In genomic region chr1:91465244-91465643, GRCm38 (mm10) we compare ENCODE assay signal across 9 mouse cellular contexts. TPM values are rescaled to one million over a fixed set of nuclear protein-coding genes. Genes with fewer than 3 reads are reported as not detected.
DNase-seq lines count a peak whose midpoint lies in the region; ATAC-seq and TF ChIP-seq lines count a peak whose summit lies in the region.
"Had no signal": no experiment of that assay in that cellular context is flagged by ENCODE, and none has a peak within 500 bp of the region (broad histone marks: within the 10 kb centered on the region; RNA-seq: fewer than 3 reads in every experiment).

No protein-coding gene starts in this region.

- H3K4me2 ChIP-seq in intestine, embryonic 15.5 days (replicated peaks) = peak overlapping the region; percentile 48
- H3K4me2 ChIP-seq in liver, embryonic 11.5 days = peak overlapping the region; percentile 12; the same call in 1 of the 2 replicates
- H3K4me2 ChIP-seq in midbrain, embryonic 14.5 days (ENCODE audit: low read length) = no peak overlapping the region

- peak overlapping the region; percentile 20; the same call in 1 of the 2 replicates for H3K9ac ChIP-seq in intestine, embryonic 15.5 days
- no peak overlapping the region for H3K9ac ChIP-seq in liver, embryonic 11.5 days (ENCODE audit: low read depth, low read length)
- no peak overlapping the region for H3K9ac ChIP-seq in midbrain, embryonic 14.5 days (replicated peaks; ENCODE audit: low read length)

- DNase-seq in heart, embryonic 10.5 days (ENCODE audit: low spot score) = no peak
- DNase-seq in heart, postnatal 4 days = no peak
- no peak for DNase-seq in liver, embryonic 11.5 days (ENCODE audit: low spot score)
- DNase-seq in gastrocnemius, adult 8-10 months (ENCODE audit: low spot score in 2 of 2) = no peak
- DNase-seq in gastrocnemius, adult 18-20 months (ENCODE audit: low spot score) = no peak
- no peak for DNase-seq in midbrain, embryonic 14.5 days

- no peak overlapping the region for H3K4me3 ChIP-seq in heart, embryonic 10.5 days
- no peak overlapping the region; the same call in 1 of the 2 replicates for H3K4me3 ChIP-seq in intestine, embryonic 15.5 days (replicated peaks)
- H3K4me3 ChIP-seq in liver, embryonic 11.5 days (ENCODE audit: low read depth, low read length) = no peak overlapping the region
- H3K4me3 ChIP-seq in small intestine, adult 2 months (ENCODE audit: low read depth, low read length) = no peak overlapping the region
- H3K4me3 ChIP-seq in midbrain, embryonic 14.5 days (replicated peaks; ENCODE audit: low read depth, low read length) = no peak overlapping the region

- peak overlapping the region; percentile 59; the same call in 1 of the 2 replicates for H3K27ac ChIP-seq in heart, embryonic 10.5 days
- peak overlapping the region; percentile 86 for H3K27ac ChIP-seq in intestine, embryonic 15.5 days
- H3K27ac ChIP-seq in liver, embryonic 11.5 days (ENCODE audit: low read depth, low read length) = peak overlapping the region; percentile 73
- H3K27ac ChIP-seq in small intestine, adult 2 months (ENCODE audit: insufficient read depth, low read depth, low read length) = peak overlapping the region; percentile 99
- H3K27ac ChIP-seq in midbrain, embryonic 14.5 days (replicated peaks; ENCODE audit: low read depth, low read length) = no peak overlapping the region
- H3K27ac ChIP-seq: hindbrain, postnatal 0 days had no signal

- WGBS in heart, embryonic 10.5 days = 16% methylated on average over 1 of the region's 1 CpGs
- 0% methylated on average over 1 of the region's 1 CpGs for WGBS in intestine, embryonic 15.5 days
- WGBS in liver, embryonic 11.5 days = 15% methylated on average over 1 of the region's 1 CpGs
- WGBS in small intestine, adult 2 months = 9% methylated on average over 1 of the region's 1 CpGs
- 29% methylated on average over 1 of the region's 1 CpGs for WGBS in midbrain, embryonic 14.5 days

- peak; percentile 80 for ATAC-seq in intestine, embryonic 15.5 days
- ATAC-seq in liver, embryonic 11.5 days (replicated peaks; ENCODE audit: low FRiP score) = peak; percentile 45; the same call in 1 of the 2 replicates
- no peak for ATAC-seq in midbrain, embryonic 14.5 days (ENCODE audit: low FRiP score, low TSS enrichment)
- ATAC-seq: hindbrain, postnatal 0 days had no signal

- no peak for TF ChIP-seq POLR2A in small intestine, adult 2 months (IDR thresholded peaks at IDR 0.05; ENCODE audit: low read depth, low read length)

- no peaks in the 10 kb centered on the region for H3K27me3 ChIP-seq in heart, embryonic 10.5 days (ENCODE audit: insufficient read depth, poor library complexity, severe bottlenecking)
- no peaks in the 10 kb centered on the region for H3K27me3 ChIP-seq in intestine, embryonic 15.5 days (replicated peaks)
- H3K27me3 ChIP-seq in liver, embryonic 11.5 days (replicated peaks; ENCODE audit: control insufficient read depth, insufficient read depth, low read length) = no peaks in the 10 kb centered on the region
- H3K27me3 ChIP-seq in small intestine, adult 2 months (ENCODE audit: control insufficient read depth, insufficient read depth, low read length) = no peaks in the 10 kb centered on the region
- H3K27me3 ChIP-seq in midbrain, embryonic 14.5 days (ENCODE audit: control insufficient read depth, insufficient read depth, low read length) = no peaks in the 10 kb centered on the region

- no peaks in the 10 kb centered on the region for H3K36me3 ChIP-seq in heart, embryonic 10.5 days
- H3K36me3 ChIP-seq in intestine, embryonic 15.5 days = no peaks in the 10 kb centered on the region
- H3K36me3 ChIP-seq in liver, embryonic 11.5 days (ENCODE audit: control insufficient read depth, insufficient read depth, low read length) = no peaks in the 10 kb centered on the region
- no peaks in the 10 kb centered on the region for H3K36me3 ChIP-seq in small intestine, adult 2 months (ENCODE audit: control insufficient read depth, insufficient read depth, low read length)
- no peaks in the 10 kb centered on the region for H3K36me3 ChIP-seq in midbrain, embryonic 14.5 days (ENCODE audit: control insufficient read depth, insufficient read depth, low read length)

- TF ChIP-seq CTCF in small intestine, adult 2 months (IDR thresholded peaks at IDR 0.05; ENCODE audit: extremely low read depth, insufficient read length, insufficient replicate concordance, low read depth, low read length) = no peak

- peaks cover 23% of the 10 kb centered on the region for H3K4me1 ChIP-seq in heart, embryonic 10.5 days
- peaks cover 2% of the 10 kb centered on the region; the same call in 1 of the 2 replicates for H3K4me1 ChIP-seq in intestine, embryonic 15.5 days (replicated peaks)
- H3K4me1 ChIP-seq in liver, embryonic 11.5 days (replicated peaks; ENCODE audit: control insufficient read depth, insufficient read depth, low read length) = peaks cover 13% of the 10 kb centered on the region; the same call in 1 of the 2 replicates
- H3K4me1 ChIP-seq in small intestine, adult 2 months (ENCODE audit: control insufficient read depth, insufficient read depth, insufficient read length, low read length) = peaks cover 31% of the 10 kb centered on the region
- peaks cover under 1% of the 10 kb centered on the region; the same call in 1 of the 2 replicates for H3K4me1 ChIP-seq in midbrain, embryonic 14.5 days (ENCODE audit: control insufficient read depth, insufficient read depth, low read length)

- no peaks in the 10 kb centered on the region for H3K9me3 ChIP-seq in heart, embryonic 10.5 days
- no peaks in the 10 kb centered on the region for H3K9me3 ChIP-seq in intestine, embryonic 15.5 days
- H3K9me3 ChIP-seq in liver, embryonic 11.5 days (ENCODE audit: control insufficient read depth, low read length) = no peaks in the 10 kb centered on the region
- no peaks in the 10 kb centered on the region for H3K9me3 ChIP-seq in midbrain, embryonic 14.5 days (ENCODE audit: control insufficient read depth, low read length)

RNA-seq across cellular contexts. Expression of gene Per2, which starts 6.1 kb away (rescaled TPM):
- polyA plus RNA-seq in heart, embryonic 10.5 days (2016; fragmentation: Nextera tagmentation; extraction: Ambion mirVana) = 3.2 and 4.9 TPM in 2 replicates
- total RNA-seq in heart, postnatal 4 days (2021) = 10 to 100 TPM in 1 of 2 experiments, 1 to 10 TPM in 1; 8.5 to 11.2 TPM
- 7.8 and 7.9 TPM in 2 replicates for polyA plus RNA-seq in intestine, embryonic 15.5 days (2015; fragmentation: Nextera tagmentation; extraction: Ambion mirVana)
- polyA plus RNA-seq in liver, embryonic 11.5 days (2014; fragmentation: Nextera tagmentation; extraction: Ambion mirVana) = 4.5 and 6.8 TPM in 2 replicates
- polyA plus RNA-seq in small intestine, adult 2 months (2012; rRNA removed) = 4.1 and 5.2 TPM in 2 replicates
- 10 to 100 TPM in 1 of 4 experiments, 1 to 10 TPM in 3; 7.0 to 15.0 (median 8.8) TPM for total RNA-seq in gastrocnemius, adult 8-10 months (2022)
- 1 to 10 TPM; 2.3 to 3.0 TPM for total RNA-seq in gastrocnemius, adult 18-20 months (2021)
- 3.0 and 6.8 TPM in 2 replicates for polyA plus RNA-seq in midbrain, embryonic 14.5 days (2014; fragmentation: Nextera tagmentation; extraction: Ambion mirVana)

RNA-seq across cellular contexts. Expression of gene Traf3ip1, which starts 29.2 kb away (rescaled TPM):
- 6.1 and 7.3 TPM in 2 replicates for polyA plus RNA-seq in heart, embryonic 10.5 days (2016; fragmentation: Nextera tagmentation; extraction: Ambion mirVana)
- total RNA-seq in heart, postnatal 4 days (2021) = 1 to 10 TPM; 4.3 to 4.6 TPM
- 7.2 and 8.1 TPM in 2 replicates for polyA plus RNA-seq in intestine, embryonic 15.5 days (2015; fragmentation: Nextera tagmentation; extraction: Ambion mirVana)
- 4.4 TPM in 2 replicates for polyA plus RNA-seq in liver, embryonic 11.5 days (2014; fragmentation: Nextera tagmentation; extraction: Ambion mirVana)
- polyA plus RNA-seq in small intestine, adult 2 months (2012; rRNA removed) = 2.0 and 3.7 TPM in 2 replicates
- 1 to 10 TPM; 2.9 to 3.7 (median 3.3) TPM for total RNA-seq in gastrocnemius, adult 8-10 months (2022)
- total RNA-seq in gastrocnemius, adult 18-20 months (2021) = 1 to 10 TPM; 3.0 to 4.1 TPM
- 8.6 and 9.2 TPM in 2 replicates for polyA plus RNA-seq in midbrain, embryonic 14.5 days (2014; fragmentation: Nextera tagmentation; extraction: Ambion mirVana)

RNA-seq across cellular contexts. Expression of gene Hes6, which starts 51.4 kb away (rescaled TPM):
- 70.6 and 74.2 TPM in 2 replicates for polyA plus RNA-seq in heart, embryonic 10.5 days (2016; fragmentation: Nextera tagmentation; extraction: Ambion mirVana)
- 10 to 100 TPM; 29.6 to 30.6 TPM for total RNA-seq in heart, postnatal 4 days (2021)
- polyA plus RNA-seq in intestine, embryonic 15.5 days (2015; fragmentation: Nextera tagmentation; extraction: Ambion mirVana) = 94.0 and 103 TPM in 2 replicates
- 50.8 and 51.8 TPM in 2 replicates for polyA plus RNA-seq in liver, embryonic 11.5 days (2014; fragmentation: Nextera tagmentation; extraction: Ambion mirVana)
- 78.8 and 113 TPM in 2 replicates for polyA plus RNA-seq in small intestine, adult 2 months (2012; rRNA removed)
- 1 to 10 TPM; 6.9 to 9.2 (median 7.2) TPM for total RNA-seq in gastrocnemius, adult 8-10 months (2022)
- total RNA-seq in gastrocnemius, adult 18-20 months (2021) = 1 to 10 TPM; 6.0 to 6.4 TPM
- 187 and 214 TPM in 2 replicates for polyA plus RNA-seq in midbrain, embryonic 14.5 days (2014; fragmentation: Nextera tagmentation; extraction: Ambion mirVana)
